Mouse (Mus musculus): Measurements from ENCODE around the gene Stxbp5l. TPM values are rescaled to one million over a fixed set of nuclear protein-coding genes. Genes with fewer than 3 reads are reported as not detected.
A peak's percentile ranks its signal among the peaks of the same experiment; 100 is the strongest.

The Stxbp5l gene
- polyA plus RNA-seq, 1 experiment, result not detected

DNA sequence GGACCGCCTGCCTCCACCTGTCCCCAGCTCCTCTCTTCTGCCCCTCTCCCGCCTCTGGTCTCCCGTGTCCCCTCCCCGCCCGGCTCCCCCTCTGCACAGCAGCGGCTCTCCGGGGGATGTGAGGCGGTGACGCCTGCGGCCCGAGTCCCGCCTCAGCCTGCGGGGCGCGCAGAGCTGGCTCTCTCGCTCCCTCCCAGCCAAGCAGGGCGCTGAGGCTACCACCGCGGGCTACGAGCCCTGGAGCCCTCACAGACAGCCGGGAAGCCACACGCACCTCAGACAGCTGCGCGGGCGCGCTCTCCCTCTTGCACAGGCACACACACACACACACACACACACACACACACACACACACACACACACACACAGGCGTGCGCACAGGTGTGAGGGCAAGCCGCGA lies 393 bp downstream of the Stxbp5l start:
- Histone ChIP-seq H3K27me3 (ENCODE audit: control insufficient read depth, insufficient read depth, insufficient read length) (peaks cover 16% of the 10 kb centered on the region), H3K4me2 (ENCODE audit: low read depth) (no peak overlapping the region), H3ac (ENCODE audit: control insufficient read depth, insufficient read length) (no peak overlapping the region), H3K36me3 (ENCODE audit: control insufficient read depth, insufficient read depth) (no peaks in the 10 kb centered on the region), H3K4me3 (no peak overlapping the region), H3K79me2 (ENCODE audit: control insufficient read depth, insufficient read depth) (no peaks in the 10 kb centered on the region)
- TF ChIP-seq MAX (IDR thresholded peaks at IDR 0.05; ENCODE audit: low read depth), result no peak
- no peak for TF ChIP-seq REST (IDR thresholded peaks at IDR 0.05; ENCODE audit: insufficient read depth, insufficient read length)
- peak in 1 of 3 experiments; percentile 45 for TF ChIP-seq MYOG (IDR thresholded peaks at IDR 0.05; ENCODE audit: control insufficient read depth in 1 of 3, insufficient read depth in 1 of 3, insufficient read length in 2 of 3, low read depth in 2 of 3)

DNA sequence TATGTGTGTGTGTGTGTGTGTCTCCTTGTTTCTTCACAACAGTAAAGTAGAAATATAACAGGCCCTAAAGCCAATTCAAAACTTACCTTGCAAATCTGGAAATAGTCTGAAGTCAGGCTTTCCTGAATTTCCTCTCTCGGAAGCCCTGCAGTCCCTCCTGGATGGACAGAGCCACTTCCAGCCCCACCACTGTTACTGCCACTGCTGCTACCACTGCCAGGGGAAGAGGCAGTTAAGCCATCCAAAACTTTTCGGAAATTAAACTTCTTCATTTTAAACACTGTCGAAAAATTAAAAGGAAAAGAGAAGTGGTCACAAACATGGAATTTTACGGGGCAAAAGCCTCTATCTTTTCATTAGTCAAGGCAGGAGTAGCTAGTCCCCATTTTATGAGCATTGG lies 1.3 kb downstream of the Stxbp5l start:
- no peak overlapping the region for H3ac ChIP-seq (ENCODE audit: control insufficient read depth, insufficient read length)
- TF ChIP-seq POLR2A (IDR thresholded peaks at IDR 0.05; ENCODE audit: insufficient read length, low read depth) (no peak), MYOG (IDR thresholded peaks at IDR 0.05; ENCODE audit: control insufficient read depth in 1 of 3, insufficient read depth in 1 of 3, insufficient read length in 2 of 3, low read depth in 2 of 3) (no peak), MYOD1 (IDR thresholded peaks at IDR 0.05; ENCODE audit: control insufficient read depth in 1 of 3, insufficient read length in 2 of 3, low read depth in 2 of 3) (no peak), MAX (IDR thresholded peaks at IDR 0.05; ENCODE audit: low read depth) (no peak), POLR2AphosphoS2 (IDR thresholded peaks at IDR 0.05; ENCODE audit: insufficient read length, low read depth) (no peak), REST (IDR thresholded peaks at IDR 0.05; ENCODE audit: insufficient read depth, insufficient read length) (no peak), CEBPB (IDR thresholded peaks at IDR 0.05; ENCODE audit: insufficient read depth, poor library complexity, severe bottlenecking) (no peak), USF1 (IDR thresholded peaks at IDR 0.05; ENCODE audit: low read depth) (no peak), SRF (IDR thresholded peaks at IDR 0.05; ENCODE audit: control insufficient read depth, insufficient read length, low read depth) (no peak), TCF3 (IDR thresholded peaks at IDR 0.05; ENCODE audit: insufficient read length, low read depth) (no peak)
- no peaks in the 10 kb centered on the region for H3K36me3 ChIP-seq (ENCODE audit: control insufficient read depth, insufficient read depth)
- no peak overlapping the region for H3K4me3 ChIP-seq
- no peaks in the 10 kb centered on the region for H3K79me2 ChIP-seq (ENCODE audit: control insufficient read depth, insufficient read depth)
- H3K4me2 ChIP-seq (ENCODE audit: low read depth), result no peak overlapping the region
- peaks cover 16% of the 10 kb centered on the region for H3K27me3 ChIP-seq (ENCODE audit: control insufficient read depth, insufficient read depth, insufficient read length)

DNA sequence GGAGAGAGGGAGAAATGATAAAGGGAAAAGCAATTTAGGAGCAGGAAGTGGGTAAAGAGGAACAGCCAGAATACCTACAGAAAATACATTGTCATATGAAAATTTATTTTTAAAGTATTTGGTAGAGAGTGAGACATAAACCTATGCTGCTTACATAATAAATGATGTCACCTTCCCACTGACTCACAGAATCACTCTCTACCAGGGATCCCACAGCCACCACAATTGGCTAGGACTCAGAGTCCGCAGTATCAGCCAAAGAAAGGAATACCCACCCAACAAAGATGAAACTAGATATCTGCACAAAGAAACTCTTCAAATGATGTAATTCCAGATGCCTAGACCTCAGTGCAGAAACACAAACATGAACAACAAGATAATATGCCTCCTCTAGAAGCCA lies 12.0 kb downstream of the Stxbp5l start:
- H3K36me3 ChIP-seq (ENCODE audit: control insufficient read depth, insufficient read depth), result no peaks in the 10 kb centered on the region
- no peak overlapping the region for H3K4me3 ChIP-seq
- H3K4me2 ChIP-seq (ENCODE audit: low read depth), result no peak overlapping the region
- no peaks in the 10 kb centered on the region for H3K79me2 ChIP-seq (ENCODE audit: control insufficient read depth, insufficient read depth)
- TF ChIP-seq USF1 (IDR thresholded peaks at IDR 0.05; ENCODE audit: low read depth) (no peak), CEBPB (IDR thresholded peaks at IDR 0.05; ENCODE audit: insufficient read depth, poor library complexity, severe bottlenecking) (no peak), TCF3 (IDR thresholded peaks at IDR 0.05; ENCODE audit: insufficient read length, low read depth) (no peak), MAX (IDR thresholded peaks at IDR 0.05; ENCODE audit: low read depth) (no peak), POLR2AphosphoS2 (IDR thresholded peaks at IDR 0.05; ENCODE audit: insufficient read length, low read depth) (no peak), SRF (IDR thresholded peaks at IDR 0.05; ENCODE audit: control insufficient read depth, insufficient read length, low read depth) (no peak), REST (IDR thresholded peaks at IDR 0.05; ENCODE audit: insufficient read depth, insufficient read length) (no peak)
- H3ac ChIP-seq (ENCODE audit: control insufficient read depth, insufficient read length), result no peak overlapping the region
- H3K27me3 ChIP-seq (ENCODE audit: control insufficient read depth, insufficient read depth, insufficient read length), result no peaks in the 10 kb centered on the region

DNA sequence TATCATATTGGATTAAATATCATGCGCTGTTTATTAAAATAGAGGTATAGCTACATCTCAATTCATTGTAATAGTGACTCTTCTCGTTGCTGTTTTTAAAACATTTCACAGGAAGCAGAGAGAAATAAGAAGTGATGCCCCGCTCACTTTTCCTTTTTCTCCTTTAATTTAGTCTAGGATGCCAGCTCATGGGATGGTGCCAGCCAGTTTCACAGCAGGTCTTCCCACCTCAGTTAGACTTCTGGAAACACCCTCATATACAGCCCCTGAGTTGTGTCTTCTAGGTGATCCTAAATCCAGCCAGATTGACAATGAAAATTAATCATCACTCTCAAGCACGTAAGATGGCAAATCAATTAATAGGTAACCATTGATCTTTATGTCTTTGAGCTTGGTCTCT lies 17.3 kb downstream of the Stxbp5l start:
- no peak for TF ChIP-seq POLR2AphosphoS2 (IDR thresholded peaks at IDR 0.05; ENCODE audit: insufficient read length, low read depth)
- TF ChIP-seq CEBPB (IDR thresholded peaks at IDR 0.05; ENCODE audit: insufficient read depth, poor library complexity, severe bottlenecking), result no peak
- no peak for TF ChIP-seq MAX (IDR thresholded peaks at IDR 0.05; ENCODE audit: low read depth)
- no peak for TF ChIP-seq MYOG (IDR thresholded peaks at IDR 0.05; ENCODE audit: control insufficient read depth in 1 of 3, insufficient read depth in 1 of 3, insufficient read length in 2 of 3, low read depth in 2 of 3)
- no peak for TF ChIP-seq SRF (IDR thresholded peaks at IDR 0.05; ENCODE audit: control insufficient read depth, insufficient read length, low read depth)
- no peak for TF ChIP-seq MYOD1 (IDR thresholded peaks at IDR 0.05; ENCODE audit: control insufficient read depth in 1 of 3, insufficient read length in 2 of 3, low read depth in 2 of 3)
- TF ChIP-seq REST (IDR thresholded peaks at IDR 0.05; ENCODE audit: insufficient read depth, insufficient read length), result no peak
- no peak for TF ChIP-seq USF1 (IDR thresholded peaks at IDR 0.05; ENCODE audit: low read depth)
- TF ChIP-seq TCF3 (IDR thresholded peaks at IDR 0.05; ENCODE audit: insufficient read length, low read depth), result no peak
- TF ChIP-seq E2F4 (IDR thresholded peaks at IDR 0.05; ENCODE audit: insufficient read depth), result no peak
- no peak for TF ChIP-seq TCF12 (IDR thresholded peaks at IDR 0.05; ENCODE audit: insufficient read depth, poor library complexity, severe bottlenecking)
- no peak for TF ChIP-seq POLR2A (IDR thresholded peaks at IDR 0.05; ENCODE audit: insufficient read length, low read depth)
- no peak overlapping the region for H3K4me3 ChIP-seq
- H3K4me2 ChIP-seq (ENCODE audit: low read depth), result no peak overlapping the region
- no peaks in the 10 kb centered on the region for H3K27me3 ChIP-seq (ENCODE audit: control insufficient read depth, insufficient read depth, insufficient read length)
- no peaks in the 10 kb centered on the region for H3K36me3 ChIP-seq (ENCODE audit: control insufficient read depth, insufficient read depth)
- no peak overlapping the region for H3ac ChIP-seq (ENCODE audit: control insufficient read depth, insufficient read length)
- H3K79me2 ChIP-seq (ENCODE audit: control insufficient read depth, insufficient read depth), result no peaks in the 10 kb centered on the region

DNA sequence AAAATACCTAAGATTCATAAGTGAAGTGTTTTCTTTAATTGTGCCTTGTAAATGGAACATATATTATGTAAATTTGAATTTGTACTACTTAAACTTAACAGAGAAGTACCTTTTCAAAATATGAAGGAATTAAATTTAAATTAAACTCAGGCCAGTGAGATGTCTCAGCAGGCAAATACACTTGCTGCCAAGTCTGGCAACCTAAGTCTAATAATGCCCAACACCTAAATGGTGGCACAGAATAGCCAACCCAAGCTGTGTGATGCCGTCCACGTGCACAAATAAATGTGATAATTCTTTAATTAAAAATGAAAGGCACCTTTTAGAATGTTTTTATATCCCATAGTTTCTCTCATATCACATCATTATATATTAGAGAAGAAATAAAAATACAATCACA lies 20.8 kb downstream of the Stxbp5l start:
- H3K27me3 ChIP-seq (ENCODE audit: control insufficient read depth, insufficient read depth, insufficient read length), result no peaks in the 10 kb centered on the region
- no peaks in the 10 kb centered on the region for H3K36me3 ChIP-seq (ENCODE audit: control insufficient read depth, insufficient read depth)
- no peaks in the 10 kb centered on the region for H3K79me2 ChIP-seq (ENCODE audit: control insufficient read depth, insufficient read depth)
- H3K4me2 ChIP-seq (ENCODE audit: low read depth), result no peak overlapping the region
- H3K4me3 ChIP-seq, result no peak overlapping the region
- no peak overlapping the region for H3ac ChIP-seq (ENCODE audit: control insufficient read depth, insufficient read length)
- TF ChIP-seq TCF12 (IDR thresholded peaks at IDR 0.05; ENCODE audit: insufficient read depth, poor library complexity, severe bottlenecking), result no peak
- TF ChIP-seq MAX (IDR thresholded peaks at IDR 0.05; ENCODE audit: low read depth), result no peak
- no peak for TF ChIP-seq POLR2AphosphoS2 (IDR thresholded peaks at IDR 0.05; ENCODE audit: insufficient read length, low read depth)
- no peak for TF ChIP-seq MYOG (IDR thresholded peaks at IDR 0.05; ENCODE audit: control insufficient read depth in 1 of 3, insufficient read depth in 1 of 3, insufficient read length in 2 of 3, low read depth in 2 of 3)
- no peak for TF ChIP-seq TCF3 (IDR thresholded peaks at IDR 0.05; ENCODE audit: insufficient read length, low read depth)
